Mouse (Mus musculus): Measurements from ENCODE around the gene Lasp1.

DNA sequence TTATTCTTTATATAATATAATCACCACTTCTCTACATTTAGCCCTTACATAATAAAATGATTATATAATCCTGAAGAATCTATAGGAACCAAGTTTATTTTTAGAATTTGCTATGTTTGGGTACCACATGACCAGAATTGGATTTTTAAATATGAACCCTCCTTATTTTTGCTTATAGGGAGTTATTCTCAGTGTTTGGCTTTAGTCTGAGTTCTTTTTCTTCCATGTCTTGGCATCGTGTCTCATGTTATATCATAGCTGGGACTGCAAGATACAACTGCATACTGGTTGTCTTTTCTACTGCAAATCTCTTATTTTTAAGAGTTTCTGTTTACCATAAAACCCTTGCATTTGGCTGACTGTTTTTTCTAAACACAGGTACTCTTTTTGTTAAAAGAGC, 75.6 kb downstream of the Lasp1 start:
- TF ChIP-seq GATA1 (IDR thresholded peaks at IDR 0.05; ENCODE audit: borderline replicate concordance, low read length) (no peak), FLI1 (IDR thresholded peaks at IDR 0.05; ENCODE audit: low read length) (no peak)

All from megakaryocyte, embryonic 14.5 days (primary cell).